Mouse (Mus musculus) layer of hippocampus, postnatal 25 days (tissue): ENCODE measurements at regions not wholly inside any gene's neighbourhood (a gene's known extent, or its start where the extent isn't known, plus 50 kb on each side); places are given as distances from the start of the nearest gene placed in this dataset.

ENCODE experiments used
- DNase-seq, 2 experiments: peaks; one replicate each; pipeline ENCODE4 v3.0.0; 2022; ENCODE audit warnings: mixed read lengths in 2 of 2, low spot score in 1 of 2; ENCODE audit errors: extremely low spot score in 1 of 2

DNA sequence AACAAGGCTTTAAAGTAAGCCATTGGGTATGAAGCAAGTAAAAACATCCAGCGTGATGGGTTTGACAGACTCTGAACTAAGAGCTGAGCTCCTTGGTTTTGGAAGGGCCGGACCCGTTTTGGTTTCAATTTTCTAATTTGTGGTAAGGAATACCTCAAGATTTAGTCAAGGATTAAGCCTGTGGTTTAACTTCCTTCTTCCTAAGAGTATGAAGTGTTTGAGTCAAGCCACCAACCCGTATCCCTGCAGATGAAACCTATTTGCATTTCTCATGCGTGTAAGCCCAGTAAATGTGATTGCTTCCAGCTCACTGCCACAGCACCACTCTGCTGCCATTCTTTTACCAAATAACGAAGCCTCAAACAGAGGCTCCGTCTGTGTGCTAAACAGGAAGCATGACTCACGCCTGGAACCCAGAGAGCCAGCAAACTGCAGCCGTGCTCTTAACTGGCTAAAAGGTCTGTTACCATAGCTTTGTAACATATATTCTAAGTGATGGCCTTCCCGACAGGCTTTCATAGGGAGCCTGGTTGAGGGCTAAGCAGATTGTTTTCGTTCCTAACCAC lies 149.7 kb downstream of the Etv1 start:
- peak in 1 of 2 experiments; percentile 4 for DNase-seq

- no peak for DNase-seq
Observed at GRCm38 (mm10) chr12:38929644-38930043, 150.5 kb downstream of the Etv1 start.

DNA sequence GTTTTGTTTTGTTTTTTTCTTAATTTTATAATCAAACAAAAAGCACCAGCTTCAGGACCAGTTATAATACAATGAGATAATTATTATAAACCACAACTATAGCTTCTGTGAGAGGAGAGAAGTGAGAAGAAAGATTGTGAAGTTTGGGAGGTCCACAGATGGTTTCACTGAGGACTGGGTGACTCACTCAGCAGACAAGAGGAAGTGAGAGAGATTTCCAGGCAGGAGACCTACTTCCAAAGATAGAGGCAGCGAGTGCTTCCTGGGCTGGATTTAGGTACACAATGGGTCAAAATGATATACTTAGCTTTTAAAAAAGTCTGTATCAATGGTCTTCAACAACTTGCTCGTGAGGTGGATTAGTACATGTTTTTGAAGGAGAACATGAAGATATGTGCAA lies 152.6 kb downstream of the Etv1 start:
- DNase-seq: no peak

GRCm38 (mm10) chr12:38959605-38960004 lies 180.4 kb downstream of the Etv1 start:
- DNase-seq: no peak

DNA sequence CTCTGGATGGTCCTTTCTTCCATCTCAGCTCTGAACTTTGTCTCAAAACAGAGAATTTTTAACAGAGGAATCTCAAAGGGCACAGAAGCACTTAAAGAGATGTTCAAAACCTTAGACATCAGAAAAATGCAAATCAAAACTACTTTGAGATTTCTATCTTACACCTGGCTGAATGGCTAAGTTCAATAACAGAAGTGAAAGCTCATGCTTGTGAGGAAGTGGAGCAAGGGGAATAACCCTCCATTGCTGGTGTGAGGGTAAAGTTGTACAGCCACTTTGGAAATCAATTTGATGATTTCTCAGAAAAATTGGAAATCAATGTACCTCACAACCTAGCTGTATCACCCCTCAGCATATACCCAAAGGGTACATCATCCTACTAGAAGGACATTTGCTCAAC lies 183.1 kb downstream of the Etv1 start:
- DNase-seq: no peak

- no peak for DNase-seq
Observed at GRCm38 (mm10) chr12:38970347-38970746, 191.2 kb downstream of the Etv1 start.

DNA sequence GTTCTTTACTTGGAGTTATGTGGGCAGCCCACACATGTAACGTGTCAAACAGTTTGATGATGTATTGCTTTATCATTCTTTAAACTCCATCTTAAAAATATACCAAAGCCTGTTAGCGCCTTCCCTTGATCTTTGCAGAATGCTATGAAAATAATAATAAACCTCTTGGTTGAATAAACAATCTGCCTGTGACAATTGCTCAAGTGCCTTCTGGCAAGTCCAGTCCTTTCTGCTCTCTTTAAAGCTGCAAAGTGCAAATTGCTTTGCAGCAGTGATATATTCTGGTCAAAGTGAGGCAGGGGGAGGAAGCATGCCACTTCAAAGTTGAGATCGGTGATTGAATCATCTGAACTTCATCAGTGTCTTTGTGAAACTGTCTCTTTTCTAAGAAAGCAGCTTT lies 193.0 kb downstream of the Etv1 start:
- DNase-seq: no peak

DNA sequence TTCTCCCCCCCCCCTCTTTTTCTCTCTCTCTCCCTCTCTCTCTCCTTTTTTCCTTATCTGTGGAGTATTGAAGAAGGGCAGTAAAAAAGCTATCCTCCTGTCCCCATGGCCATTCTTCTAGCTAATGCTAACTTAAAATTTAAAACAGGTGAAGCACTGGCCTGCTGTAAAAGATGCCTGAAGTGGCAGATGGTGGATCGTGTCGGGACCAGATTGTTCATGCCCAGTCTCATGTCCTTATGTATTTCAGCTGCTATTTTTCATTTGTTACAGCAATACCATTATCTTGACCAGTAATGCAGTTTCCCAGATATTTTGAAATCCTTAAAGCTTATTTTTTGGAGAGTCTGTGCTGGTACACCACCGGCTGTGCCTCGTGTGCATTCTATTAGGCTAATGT lies 196.3 kb downstream of the Etv1 start:
- no peak for DNase-seq

- peak in 1 of 2 experiments; percentile 4 for DNase-seq
Observed at GRCm38 (mm10) chr12:38982423-38982822, 203.2 kb downstream of the Etv1 start.

GRCm38 (mm10) chr12:38985909-38986308 lies 206.7 kb downstream of the Etv1 start:
- no peak for DNase-seq

DNA sequence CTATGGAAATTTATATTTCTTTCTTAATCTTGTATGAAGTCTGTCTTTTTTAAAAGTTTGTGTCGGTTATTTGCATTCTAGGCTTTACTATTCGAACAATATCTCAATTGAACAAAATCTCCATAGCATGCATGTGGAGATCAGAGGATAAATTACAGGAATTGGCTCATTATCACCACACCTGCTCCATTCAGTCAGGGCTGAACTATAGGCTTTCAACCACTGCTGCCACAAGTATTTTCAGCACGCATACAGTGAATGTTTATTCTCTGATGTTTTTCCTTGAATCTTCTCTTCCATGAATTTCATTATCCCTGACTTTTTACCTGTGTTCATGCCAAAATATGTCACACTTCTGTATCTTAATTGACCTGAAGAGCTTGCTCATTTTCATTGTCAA lies 207.2 kb downstream of the Etv1 start:
- no peak for DNase-seq

DNA sequence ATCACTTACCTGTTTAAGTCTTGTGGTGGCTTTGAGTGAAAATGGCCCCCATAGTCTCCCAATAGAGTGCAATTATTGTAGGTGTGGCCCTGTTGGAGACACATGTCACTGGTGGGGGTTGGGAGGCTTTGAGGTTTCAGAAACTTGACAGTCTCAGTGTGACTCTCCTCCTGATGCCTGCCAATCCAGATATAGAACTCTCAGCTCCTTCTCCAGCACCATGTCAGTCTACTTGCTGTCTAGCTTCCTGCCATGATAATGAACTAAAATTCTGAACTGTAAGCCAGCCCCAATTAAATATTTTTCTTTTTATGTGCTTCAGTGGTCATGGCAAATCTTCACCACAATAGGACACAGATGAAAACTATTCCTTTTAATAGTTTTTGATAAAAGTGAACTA lies 208.1 kb downstream of the Etv1 start:
- no peak for DNase-seq

- DNase-seq: no peak
Observed at GRCm38 (mm10) chr12:38987819-38988218, 208.6 kb downstream of the Etv1 start.

DNA sequence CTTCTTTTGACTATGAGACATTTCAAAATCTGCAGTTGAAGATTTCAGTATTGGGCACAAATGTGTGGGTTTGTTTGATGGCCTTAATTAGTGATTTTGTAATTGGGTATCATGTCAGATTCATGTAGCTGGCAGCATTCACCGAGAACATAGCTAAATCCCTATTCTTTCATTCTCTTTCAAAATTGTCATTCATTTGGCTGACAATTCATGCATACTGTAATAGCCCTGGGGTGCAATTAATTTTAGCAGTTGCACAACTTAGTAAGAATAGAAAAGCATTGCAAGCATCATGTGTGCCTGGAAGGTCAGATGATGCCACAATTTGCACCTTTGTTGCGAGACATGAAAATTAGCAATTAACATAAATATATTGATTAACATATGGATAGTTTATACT lies 248.0 kb downstream of the Etv1 start:
- DNase-seq: no peak

- DNase-seq: no peak
Observed at GRCm38 (mm10) chr12:39027948-39028347, 248.8 kb downstream of the Etv1 start.

GRCm38 (mm10) chr12:39033982-39034381 lies 254.8 kb downstream of the Etv1 start:
- DNase-seq: no peak

- DNase-seq: no peak
Observed at GRCm38 (mm10) chr12:39036466-39037037, 257.4 kb downstream of the Etv1 start.

- DNase-seq: no peak
Observed at GRCm38 (mm10) chr12:39038077-39038476, 258.9 kb downstream of the Etv1 start.

GRCm38 (mm10) chr12:39038656-39039055 lies 259.5 kb downstream of the Etv1 start:
- DNase-seq: no peak

GRCm38 (mm10) chr12:39047126-39047525 lies 267.9 kb downstream of the Etv1 start:
- no peak for DNase-seq

DNA sequence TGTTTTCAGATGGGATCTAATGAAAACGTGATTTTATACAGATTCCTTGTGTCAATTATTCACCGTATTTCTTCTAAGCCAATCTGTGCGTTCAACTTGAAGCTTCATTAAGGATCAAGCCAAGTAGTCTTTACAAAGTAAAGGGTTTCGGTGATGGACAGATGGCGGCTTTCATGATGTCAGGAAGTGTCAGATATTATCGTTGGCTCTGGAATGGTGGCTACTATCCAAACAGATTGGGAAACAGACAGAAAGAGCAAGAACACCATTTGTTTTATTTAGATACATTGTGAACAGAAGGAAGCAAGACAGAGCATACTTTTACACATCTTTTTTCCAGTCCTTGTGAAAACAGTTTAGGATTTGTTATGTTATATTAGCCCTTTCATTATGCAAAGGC lies 269.3 kb downstream of the Etv1 start:
- DNase-seq: no peak

DNA sequence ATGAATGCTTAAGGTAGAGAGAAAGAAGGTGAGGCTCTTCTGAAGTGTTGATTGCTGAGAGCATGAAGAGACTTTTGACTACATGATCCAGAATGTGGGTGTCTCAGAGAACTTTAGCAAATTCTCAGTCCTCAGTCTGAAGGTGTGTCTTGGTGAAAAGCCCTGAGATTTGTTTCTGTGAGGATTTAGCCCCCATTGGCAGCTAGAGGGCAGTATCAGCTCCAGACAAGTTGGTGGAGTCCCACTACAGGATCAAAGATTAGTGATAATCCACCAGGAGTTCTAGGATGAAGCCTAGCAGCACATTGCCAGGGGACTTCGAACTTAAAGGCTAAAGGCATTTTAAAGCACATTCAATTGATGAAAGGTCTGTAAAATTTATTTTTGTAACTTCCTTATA lies 269.8 kb downstream of the Etv1 start:
- no peak for DNase-seq
